Mouse (Mus musculus): ENCODE measurements around the gene Prkn.
A peak's percentile ranks its signal among the peaks of the same experiment; 100 is the strongest.
"Not testable (repeated sequence)": the region's sequence is repeated elsewhere in the genome, so short reads cannot be mapped to it uniquely, and the experiment has no call there.

Gene Prkn

DNA sequence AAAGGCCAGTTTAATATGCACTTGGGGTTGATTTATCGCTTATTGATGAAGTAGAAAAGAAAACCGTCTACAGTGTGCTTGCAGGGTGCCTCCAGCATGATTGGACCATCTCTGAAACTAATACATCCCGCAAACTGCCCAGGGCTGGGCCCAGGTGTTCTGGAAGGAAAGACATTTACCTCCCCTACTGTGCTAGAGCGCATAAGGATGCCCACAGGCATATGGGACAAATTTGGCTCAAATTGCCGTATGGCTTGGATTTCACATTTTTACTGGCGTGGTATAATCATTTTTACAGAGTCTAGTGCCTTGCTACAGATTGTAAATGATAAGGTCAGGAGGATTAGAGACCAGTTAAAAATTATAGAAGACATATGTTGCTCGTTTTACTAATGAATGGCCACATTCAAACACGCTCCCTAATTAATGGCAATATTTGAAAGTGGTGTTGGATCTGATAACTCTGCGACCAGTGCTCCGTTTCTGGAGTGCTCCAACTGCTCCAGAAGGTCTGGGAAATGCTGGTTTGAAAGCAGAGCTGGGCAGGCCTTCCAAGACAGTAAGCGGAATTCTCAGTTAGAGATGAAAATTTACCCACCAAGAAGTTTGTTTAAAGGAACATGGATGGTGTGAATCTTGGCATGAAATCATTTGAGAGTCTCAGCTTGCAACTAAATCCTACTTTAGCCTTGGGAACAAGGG lies 1150.4 kb downstream of the Prkn start:
- no peak for DNase-seq (ENCODE audit: low spot score)

DNA sequence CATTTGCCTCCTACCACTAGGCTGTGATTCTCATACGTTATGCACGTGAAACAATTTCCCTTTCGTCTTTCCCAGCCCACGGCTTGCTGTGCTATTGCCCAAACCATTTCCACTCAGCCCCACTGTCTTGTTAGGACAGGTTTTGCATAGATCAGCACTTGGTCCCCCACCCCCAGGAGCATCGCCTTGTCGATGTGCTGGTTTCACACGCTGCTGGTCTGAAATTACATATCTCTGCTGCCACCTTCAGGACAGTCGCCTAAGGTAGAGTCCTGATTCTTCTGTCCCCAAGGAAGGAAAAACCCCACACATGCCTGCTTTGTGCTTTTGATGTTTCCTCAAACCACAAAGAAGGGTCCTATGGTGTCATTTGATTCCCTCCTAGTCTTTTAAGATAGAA lies 1153.1 kb downstream of the Prkn start:
- DNase-seq (ENCODE audit: low spot score), result no peak

DNA sequence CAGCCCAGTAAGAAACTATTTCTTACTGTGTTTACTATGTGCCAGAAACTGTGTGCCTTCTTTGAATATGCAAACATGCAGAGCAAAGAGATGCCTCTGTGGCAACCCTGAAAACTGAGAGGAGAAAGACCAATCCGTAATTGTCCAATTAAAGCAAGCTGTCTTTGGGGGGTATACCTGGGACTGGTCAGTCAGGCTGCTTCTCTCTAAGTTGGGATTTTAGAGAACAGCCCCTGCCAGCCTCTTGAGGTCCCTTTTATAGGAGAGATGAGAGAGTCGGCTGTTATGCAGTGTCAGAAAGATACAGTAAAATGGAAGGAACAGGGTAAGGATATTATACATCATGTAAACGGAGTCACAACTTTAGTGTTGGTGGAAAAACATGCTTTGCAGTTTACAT lies 1154.1 kb downstream of the Prkn start:
- DNase-seq (ENCODE audit: low spot score), result no peak

DNA sequence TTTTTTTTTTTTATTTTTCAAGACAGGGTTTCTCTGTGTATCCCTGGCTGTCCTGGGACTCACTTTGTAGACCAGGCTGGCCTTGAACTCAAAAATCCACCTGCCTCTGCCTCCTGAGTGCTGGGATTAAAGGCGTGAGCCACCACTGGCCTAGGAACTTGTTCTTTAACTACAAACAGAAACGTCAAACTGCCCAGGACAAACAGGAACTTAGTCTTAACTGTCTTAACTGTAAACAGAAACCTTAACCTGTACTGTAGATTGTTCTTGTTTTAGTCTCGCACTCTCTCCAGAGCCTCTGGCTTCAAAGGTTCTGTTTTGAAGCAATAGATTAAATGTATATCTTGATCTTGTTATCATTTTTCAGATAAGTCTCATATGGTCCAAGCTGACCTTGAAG lies 1154.6 kb downstream of the Prkn start:
- not testable (repeated sequence) for DNase-seq (ENCODE audit: low spot score)

DNA sequence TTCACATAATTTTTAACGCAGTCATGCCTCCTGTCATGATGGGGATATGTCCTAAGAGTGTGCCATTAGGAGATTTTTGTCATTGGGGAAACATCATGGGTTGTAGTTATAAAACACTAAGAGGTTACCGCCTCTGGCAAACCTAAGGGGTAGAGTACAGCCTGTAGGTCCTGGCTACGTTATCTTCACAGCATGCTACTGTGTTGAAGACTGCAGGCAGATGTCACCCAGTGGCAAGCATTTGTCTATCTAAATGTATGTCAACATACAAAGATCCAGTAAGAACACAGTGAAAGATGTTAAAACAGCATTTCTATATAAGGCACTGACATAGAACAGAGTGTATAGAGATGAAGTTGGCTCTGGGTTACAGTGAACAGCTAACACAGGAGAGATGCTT lies 1155.3 kb downstream of the Prkn start:
- DNase-seq (ENCODE audit: low spot score), result no peak

DNA sequence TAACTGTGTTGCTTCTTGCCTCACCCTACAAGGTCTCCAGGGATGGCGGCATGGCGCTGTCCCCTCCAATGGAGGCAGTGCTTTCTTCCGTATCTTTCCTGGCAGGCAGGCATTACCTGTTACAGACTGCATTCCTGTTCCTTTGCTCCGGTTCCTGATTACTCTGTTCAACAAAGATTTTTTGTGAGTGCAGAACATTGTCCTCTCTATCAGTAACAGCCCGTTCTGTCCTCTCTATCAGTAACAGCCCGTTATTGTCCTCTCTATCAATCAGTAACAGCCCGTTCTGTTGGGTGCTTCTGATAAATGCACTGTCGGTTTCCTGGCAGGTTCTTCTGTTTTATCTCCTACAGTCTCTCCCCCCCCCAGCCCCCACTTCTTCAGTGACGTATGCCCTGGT lies 1156.1 kb downstream of the Prkn start:
- DNase-seq (ENCODE audit: low spot score), result no peak

DNA sequence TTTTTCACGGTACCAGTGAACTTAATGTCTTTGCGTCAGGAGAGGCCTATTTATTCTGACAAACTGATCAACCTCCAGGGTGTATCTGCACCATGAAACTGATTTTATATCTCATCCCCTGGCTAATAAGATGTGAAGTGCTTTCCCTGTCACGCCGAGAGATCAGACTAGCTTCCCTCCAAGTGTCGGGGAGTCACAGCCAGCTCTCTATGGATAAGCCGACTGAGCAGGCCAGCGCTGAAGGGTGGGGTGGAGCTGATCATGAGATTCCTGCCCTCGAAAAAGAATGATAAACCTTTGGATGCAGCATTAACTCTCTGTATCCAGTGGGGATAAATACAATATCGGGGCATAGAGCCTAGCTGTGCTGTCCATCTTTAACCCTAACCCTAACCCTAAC lies 1160.1 kb downstream of the Prkn start:
- DNase-seq (ENCODE audit: low spot score), result no peak

DNA sequence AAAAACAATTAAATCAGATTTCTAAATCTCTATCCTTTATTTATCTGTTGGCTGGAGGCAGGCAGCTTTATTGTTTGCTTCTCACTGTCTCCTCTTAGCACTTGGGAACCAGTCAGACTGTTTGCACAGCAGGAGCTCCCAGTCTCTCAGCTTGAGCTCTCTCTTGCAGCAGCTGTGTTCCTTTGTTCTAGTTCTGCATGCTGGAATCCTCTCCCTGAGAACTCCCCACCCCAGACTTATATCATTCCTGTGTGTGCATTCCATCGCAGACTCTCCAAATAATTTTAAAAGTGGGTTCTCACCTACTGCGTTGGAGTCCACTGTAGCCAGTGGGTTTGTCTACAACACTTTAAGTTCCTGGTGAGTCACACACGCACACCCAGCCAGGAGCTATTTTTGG lies 1181.1 kb downstream of the Prkn start:
- DNase-seq (ENCODE audit: low spot score), result no peak

DNA sequence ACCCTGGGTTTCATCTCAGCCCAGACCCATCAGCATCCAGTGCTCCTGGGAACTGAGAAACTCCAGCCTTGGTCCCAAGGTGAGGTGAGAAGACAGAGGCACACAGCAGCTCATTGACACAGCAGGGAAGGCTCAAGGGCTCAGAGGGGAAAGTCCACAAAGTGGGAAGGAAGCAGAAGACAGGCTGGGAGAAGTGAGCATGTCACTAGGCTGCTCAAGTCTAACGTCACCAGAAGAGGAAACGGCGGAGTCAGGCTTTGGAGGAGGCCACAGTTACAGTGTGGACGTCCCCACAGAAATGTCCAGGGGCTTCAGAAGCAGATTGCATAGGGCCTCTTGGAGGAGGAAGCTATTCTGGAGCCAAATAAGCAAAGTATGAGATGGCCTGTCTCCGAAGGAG lies 1189.2 kb downstream of the Prkn start:
- DNase-seq (ENCODE audit: low spot score), result no peak

DNA sequence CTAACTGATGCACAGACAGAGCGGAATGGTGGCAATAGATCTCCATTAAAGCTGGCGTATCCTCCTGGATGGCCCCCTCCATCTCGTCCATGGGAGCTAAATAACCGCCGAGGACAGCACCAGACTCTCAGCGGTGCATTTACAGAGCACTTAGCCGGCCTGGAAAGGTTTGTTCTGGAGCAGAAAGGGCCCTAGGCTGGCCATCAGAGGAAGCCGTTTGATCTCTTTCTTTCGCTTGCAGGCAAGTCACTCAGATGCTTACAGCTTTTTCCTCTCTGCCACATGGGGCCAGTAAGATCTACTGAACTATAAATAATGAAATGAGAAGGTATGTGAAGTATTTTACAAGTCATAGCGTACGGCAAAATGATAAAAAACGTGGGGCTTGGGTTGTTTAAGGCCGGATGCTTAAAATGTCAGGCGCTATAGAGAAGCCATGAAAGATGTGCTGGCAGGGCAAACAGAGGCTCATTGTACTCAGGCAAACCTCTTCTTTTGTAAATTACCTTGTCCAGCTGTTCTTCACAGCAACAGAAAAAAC lies 1189.8 kb downstream of the Prkn start:
- DNase-seq (ENCODE audit: low spot score), result no peak

DNA sequence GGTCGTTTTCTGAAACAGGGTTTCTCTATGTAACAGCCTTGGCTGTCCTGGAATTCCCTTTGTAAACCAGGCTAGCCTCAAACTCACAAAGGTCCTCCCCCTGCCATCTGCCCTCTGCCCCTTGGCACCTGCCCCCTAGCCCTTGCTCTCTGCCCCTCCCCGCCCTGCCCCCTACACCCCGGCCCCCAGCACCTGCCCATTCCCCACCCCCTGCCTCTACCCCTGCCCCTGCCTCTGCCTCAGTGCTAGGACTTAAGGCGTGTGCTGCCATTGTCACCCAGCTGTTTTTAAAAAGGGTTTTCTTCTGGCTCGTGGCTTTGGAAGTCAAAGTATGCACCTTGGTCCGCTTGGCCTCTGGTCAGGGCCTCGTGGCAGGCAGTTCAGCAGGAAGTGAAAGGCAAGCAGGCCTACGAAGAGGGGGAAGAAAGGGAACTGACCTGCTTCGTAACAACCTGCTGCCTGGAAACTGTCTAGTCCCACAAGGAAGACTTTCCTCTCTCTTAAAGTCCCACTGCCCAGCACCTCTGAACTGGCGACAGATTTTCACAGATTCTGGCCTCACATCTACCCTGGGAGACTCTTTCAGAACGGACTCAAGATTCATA lies 1190.5 kb downstream of the Prkn start:
- no peak for DNase-seq (ENCODE audit: low spot score)

DNA sequence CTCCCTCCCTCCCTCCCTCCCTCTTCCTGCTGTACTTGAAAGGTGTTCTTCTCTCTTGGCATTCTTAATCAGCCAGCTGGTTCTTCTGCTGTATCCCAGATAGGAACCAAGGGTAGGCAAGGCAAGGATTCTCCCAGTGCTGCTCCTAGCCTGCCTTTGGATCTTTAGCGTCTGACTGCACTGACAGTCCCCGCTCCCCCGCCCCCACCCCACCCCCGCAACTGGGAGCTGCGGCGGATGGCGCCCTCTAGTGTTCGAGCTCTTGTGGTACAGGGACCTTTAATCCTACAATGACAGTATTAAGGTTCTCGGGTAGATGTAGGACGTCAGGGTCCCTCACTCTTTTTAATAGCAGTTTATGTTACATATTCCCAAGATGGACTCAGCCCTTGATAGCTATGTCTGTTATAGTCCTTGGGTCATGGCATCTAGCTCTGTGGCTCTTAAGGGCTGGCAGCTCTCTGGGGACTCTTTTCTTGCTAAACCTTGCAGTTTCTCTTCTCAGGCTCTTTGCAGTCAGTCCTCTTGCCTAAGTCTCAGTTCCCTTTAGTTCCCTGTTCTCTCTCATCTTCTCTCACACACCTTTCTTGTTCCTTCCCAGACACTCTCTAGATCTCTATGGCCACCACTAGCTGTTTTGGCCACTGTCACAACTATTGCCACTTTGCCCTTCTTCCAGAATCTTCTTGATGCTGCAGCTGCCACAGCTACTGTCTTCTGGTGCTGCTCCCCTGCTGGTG lies 1191.2 kb downstream of the Prkn start:
- DNase-seq (ENCODE audit: low spot score), result peak; percentile 52

DNA sequence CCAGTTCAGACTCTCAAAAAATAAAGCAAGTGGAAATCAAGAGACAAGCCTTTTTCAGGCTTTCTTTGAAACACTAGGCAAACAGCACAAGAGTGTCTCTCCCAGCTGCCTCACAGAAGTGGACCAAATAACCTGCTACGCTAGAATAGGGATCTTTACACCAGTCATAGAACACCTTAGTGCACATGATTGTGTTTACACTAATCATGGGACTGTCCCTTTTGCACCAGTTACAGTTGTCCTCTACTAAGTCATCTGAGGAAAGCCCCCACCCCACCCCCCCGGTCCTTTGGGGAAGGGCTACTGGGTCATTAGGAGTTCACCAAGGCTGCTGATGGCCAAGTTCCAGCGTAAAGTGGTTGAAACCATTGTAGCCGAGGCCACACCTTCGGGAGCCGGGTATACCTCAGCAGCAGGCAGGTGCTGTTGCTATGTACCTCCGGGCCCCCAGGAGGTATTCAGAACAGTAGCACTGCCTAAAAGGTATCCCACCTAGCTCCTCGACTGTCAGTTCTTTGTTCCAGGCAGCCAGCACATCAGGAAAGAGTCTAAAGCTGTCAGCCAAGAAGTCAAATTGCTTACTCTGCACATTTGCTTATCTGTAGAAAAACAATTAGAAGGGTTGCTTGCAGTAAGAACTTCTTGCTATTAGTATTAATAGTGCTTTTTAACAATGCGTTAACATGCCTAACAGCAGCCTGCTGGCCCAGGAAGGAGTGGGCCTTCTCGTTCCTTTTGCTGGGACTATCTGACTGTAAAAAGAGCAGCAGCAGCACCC lies 1192.0 kb downstream of the Prkn start:
- no peak for DNase-seq (ENCODE audit: low spot score)

DNA sequence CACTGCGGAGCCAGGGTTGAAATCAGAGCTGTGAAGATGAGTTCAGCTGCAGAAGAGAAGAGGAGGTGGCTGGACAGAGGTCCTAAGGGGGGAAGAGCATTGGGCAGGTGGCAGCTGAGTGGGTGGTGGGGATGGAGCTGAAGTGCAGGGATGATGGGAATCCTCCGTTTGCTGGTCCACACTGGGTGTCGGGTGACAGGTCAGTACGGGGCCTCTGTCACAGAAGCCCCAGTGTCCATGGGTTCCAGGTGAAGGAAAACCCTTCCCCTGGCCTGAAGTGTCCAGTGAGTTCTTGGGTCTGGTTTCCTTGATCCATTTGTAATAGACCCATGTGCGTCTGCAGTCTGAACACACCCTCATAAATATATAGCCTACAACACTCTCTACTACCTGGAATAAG lies 1195.2 kb downstream of the Prkn start:
- DNase-seq (ENCODE audit: low spot score), result no peak

DNA sequence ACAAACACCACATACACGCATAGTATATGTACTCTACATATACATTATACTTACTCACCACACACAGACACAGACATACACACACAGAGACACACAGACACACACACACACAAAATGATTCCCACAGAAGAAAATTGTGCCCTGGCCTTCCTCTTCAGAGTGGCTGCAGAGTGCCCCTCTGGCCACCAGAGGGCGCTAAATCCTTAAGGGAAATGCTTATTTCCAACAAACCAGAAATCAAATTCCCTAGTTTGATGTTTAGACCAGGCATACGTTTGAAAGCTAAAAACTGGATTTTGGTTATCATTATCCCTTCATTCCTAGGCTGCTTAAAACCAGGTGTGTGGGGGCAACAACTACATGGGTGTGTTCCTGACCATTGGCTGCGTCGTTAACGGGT lies 1196.0 kb downstream of the Prkn start:
- peak; percentile 27 for DNase-seq (ENCODE audit: low spot score)

DNA sequence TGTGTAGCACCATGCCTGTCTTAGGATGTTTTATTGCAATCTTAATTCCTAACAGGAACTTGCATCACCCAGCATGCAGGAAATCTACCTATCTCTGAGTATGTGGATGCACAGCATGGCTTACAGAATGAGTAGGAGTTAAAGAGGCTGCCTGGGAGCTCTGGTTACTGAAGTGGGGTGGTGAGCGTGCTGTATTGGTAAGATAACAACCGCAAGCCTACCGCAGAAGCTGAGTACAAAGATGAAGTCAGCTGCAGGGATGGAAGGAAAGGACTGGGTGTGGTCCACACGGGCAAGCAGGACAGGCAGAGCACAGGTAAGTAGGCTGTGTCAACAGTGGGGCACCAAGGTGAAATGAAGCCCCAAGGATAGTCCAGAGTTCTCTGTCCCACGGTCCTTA lies 1196.9 kb downstream of the Prkn start:
- no peak for DNase-seq (ENCODE audit: low spot score)

DNA sequence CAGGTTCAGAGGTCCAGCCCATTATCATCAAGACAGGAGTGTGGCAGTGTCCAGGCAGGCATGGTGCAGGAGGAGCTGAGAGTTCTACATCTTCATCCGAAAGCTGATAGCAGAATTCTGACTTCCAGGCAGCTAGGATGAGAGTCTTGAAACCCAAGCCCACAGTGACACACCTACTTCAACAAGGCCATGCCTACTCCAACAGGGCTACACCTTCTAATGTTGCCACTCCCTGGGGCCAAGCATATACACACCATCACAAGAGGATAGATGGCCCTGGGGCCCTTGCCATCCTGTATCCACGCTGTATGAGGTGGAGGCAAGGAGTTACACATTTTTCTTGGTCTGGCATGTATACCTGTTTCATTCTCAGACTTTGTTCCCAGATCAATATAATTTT lies 1197.4 kb downstream of the Prkn start:
- no peak for DNase-seq (ENCODE audit: low spot score)

DNA sequence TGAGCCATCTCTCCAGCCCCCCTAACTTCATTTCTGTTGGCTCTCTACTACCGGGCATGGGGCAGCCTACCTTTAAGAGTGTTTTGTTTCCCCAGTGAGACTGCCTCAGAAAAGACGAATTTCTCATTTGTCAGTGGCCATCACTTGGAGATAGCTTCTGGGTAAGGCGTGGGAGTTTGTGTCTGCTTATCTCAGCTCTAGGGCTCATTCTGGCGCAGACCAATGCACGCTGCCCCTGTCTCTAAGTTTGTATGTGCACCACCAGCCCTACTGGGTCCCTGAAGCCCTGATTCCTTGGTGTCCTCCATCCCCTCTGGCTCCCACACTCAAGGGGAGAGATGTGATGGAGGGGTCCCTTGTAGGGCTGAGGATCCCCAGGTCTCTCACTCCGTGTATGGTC lies 1198.3 kb downstream of the Prkn start:
- DNase-seq (ENCODE audit: low spot score), result no peak

DNA sequence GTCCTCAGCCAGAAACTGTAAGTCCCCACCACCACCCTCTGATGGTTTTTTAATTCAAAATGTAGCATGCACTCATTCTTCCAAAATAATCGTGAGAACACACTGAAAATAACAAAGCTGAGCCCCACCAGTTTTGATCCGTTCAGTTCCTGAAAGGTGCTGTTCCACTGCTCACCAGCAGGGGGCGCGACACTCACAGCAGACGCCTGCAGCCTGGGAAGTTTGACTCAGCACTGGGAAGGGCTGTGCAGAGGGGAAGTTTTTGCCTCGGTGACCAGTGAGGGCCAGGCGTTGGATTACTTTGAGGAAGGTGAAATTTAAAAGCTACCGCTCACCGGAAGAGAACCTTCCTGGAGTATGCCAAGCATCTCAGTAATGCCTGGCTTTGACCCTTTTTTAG lies 1199.0 kb downstream of the Prkn start:
- DNase-seq (ENCODE audit: low spot score), result peak; percentile 60

DNA sequence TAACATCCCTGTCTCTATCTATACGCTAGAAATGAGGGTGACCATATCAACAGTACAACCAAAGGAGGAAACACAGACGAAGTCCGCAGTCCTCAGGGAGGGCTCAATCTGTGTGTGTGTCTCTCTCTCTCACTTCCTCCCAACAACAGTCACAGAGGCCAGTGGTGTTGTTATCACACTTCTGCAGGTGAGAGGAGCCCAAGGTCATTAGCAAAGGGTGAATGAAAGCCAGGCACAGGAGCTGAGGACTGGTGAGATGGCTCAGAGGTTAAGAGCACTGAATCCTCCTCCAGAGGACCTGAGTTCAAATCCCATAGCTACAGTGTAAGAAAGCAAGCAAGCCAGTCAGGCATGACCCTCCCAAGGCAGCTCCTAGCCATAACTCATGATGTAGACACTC lies 1199.7 kb downstream of the Prkn start:
- DNase-seq (ENCODE audit: low spot score), result no peak

DNA sequence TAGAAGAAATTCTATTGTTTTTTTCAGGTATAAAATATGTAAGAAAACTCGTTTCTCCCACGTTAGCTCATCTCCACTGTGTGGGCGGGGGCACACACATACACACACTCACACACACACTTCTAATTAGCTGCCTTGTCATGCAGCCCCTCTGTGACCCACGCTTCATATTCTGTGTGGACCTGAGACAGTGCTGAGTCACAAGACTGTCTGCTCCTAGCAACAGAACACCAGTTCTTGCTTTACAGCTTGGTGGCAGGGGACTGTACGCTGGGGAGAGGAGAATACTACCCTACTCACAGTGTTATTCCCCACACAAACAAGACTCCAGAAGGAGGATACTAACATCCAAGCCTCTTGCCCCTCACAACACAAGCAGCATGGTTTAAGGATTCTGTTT lies 1200.4 kb downstream of the Prkn start:
- no peak for DNase-seq (ENCODE audit: low spot score)

DNA sequence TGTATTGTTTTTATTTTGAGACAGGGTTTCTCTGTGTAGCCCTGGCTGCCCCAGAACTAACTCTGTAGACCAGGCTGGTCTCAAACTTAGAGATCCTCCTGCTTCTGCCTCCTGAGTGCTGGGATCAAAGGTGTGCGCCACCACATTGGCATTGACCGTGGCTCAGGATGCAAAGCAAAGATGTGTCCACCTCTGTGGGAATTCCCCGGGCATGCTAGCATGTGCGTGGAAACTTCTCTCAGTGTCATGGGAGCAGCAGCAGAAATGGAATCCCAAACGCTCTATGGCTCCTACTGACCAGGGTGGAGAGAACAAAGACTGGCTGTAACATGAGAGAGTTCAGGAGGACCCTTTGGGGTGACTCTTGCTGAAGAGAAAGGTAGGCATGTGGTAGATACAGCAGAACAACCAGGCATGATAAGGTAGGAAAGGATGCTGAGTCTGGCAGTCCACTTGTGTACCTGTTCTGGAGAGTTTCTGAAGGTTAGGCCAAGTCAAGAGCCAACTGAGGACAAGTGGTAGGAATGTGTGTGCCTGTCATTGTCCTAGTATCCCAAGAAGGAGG lies 1201.0 kb downstream of the Prkn start:
- no peak for DNase-seq (ENCODE audit: low spot score)

Data from ovary, postnatal 10 days (tissue).